Mouse (Mus musculus) hindbrain, embryonic 12.5 days (tissue): ENCODE results near the gene Mboat1. TPM values are rescaled to one million over a fixed set of nuclear protein-coding genes. Genes with fewer than 3 reads are reported as not detected.

Source experiments
- ATAC-seq: fragments of 200-750 bp; cut with Nextera tagmentation; 2 replicates; pipeline ENCODE4 v1.8.0; 2017; ENCODE audit warnings: moderate TSS enrichment; ENCODE audit not compliant: low FRiP score
- H3K27ac ChIP-seq: fragments of 300-500 bp; sonication (generic); 2 replicates; pipeline ENCODE4 v1.5.1; 2016; ENCODE audit warnings: mild to moderate bottlenecking
- H3K27me3 ChIP-seq: fragments of 300-500 bp; sonication (generic); 2 replicates; pipeline ENCODE4 v1.6.1; 2016; ENCODE audit warnings: mild to moderate bottlenecking
- H3K36me3 ChIP-seq: fragments of 300-500 bp; sonication (generic); 2 replicates; pipeline ENCODE4 v1.6.1; 2016; ENCODE audit warnings: mild to moderate bottlenecking
- H3K4me1 ChIP-seq: fragments of 300-500 bp; sonication (generic); 2 replicates; pipeline ENCODE4 v1.6.1; 2016
- H3K4me2 ChIP-seq: fragments of 300-500 bp; sonication (generic); replicated peaks from 2 replicates; pipeline ENCODE4 v1.6.1; 2016; ENCODE audit warnings: mild to moderate bottlenecking
- H3K4me3 ChIP-seq: fragments of 300-500 bp; sonication (generic); 2 replicates; pipeline ENCODE4 v1.5.1; 2016; ENCODE audit warnings: mild to moderate bottlenecking
- H3K9ac ChIP-seq: fragments of 300-500 bp; sonication (generic); 2 replicates; pipeline ENCODE4 v1.6.1; 2016; ENCODE audit warnings: mild to moderate bottlenecking, moderate library complexity
- H3K9me3 ChIP-seq: fragments of 300-500 bp; sonication (generic); replicated peaks from 2 replicates; pipeline ENCODE4 v1.6.1; 2016; ENCODE audit warnings: mild to moderate bottlenecking
- WGBS: fragments of 180-500 bp; shearing (Covaris S2); methylation state at CpG from one replicate; pipeline ENCODE4 v1.1.7; 2016; 5-methylcytosine and 5-hydroxymethylcytosine counted together
- polyA plus RNA-seq: library from polyadenylated mRNA; unstranded; fragments of >200 nt; fragmentation: Nextera tagmentation; extraction: Ambion mirVana; gene quantifications from 2 replicates; pipeline ENCODE4 v1.2.1, GENCODE M21; 2016

The Mboat1 gene
- polyA plus RNA-seq, 1 experiment from 2014 or later = 6.6 TPM

GRCm38 (mm10) chr13:30192031-30192716 lies 55.9 kb downstream of the Mboat1 start:
- H3K9me3 ChIP-seq = no peaks in the 10 kb centered on the region
- no peak overlapping the region for H3K27ac ChIP-seq
- H3K4me3 ChIP-seq = no peak overlapping the region
- no peaks in the 10 kb centered on the region for H3K36me3 ChIP-seq
- H3K9ac ChIP-seq = no peak overlapping the region
- WGBS = 76% methylated on average over 3 of the region's 3 CpGs
- H3K27me3 ChIP-seq = no peaks in the 10 kb centered on the region
- H3K4me2 ChIP-seq = no peak overlapping the region
- ATAC-seq = no peak
- no peaks in the 10 kb centered on the region for H3K4me1 ChIP-seq

- no peak overlapping the region for H3K9ac ChIP-seq
- H3K9me3 ChIP-seq = no peaks in the 10 kb centered on the region
- no peak overlapping the region for H3K4me2 ChIP-seq
- no peaks in the 10 kb centered on the region for H3K36me3 ChIP-seq
- H3K27me3 ChIP-seq = no peaks in the 10 kb centered on the region
- WGBS = 70% methylated on average over 4 of the region's 4 CpGs
- H3K4me1 ChIP-seq = no peaks in the 10 kb centered on the region
- H3K27ac ChIP-seq = no peak overlapping the region
- no peak for ATAC-seq
- no peak overlapping the region for H3K4me3 ChIP-seq
Measured at GRCm38 (mm10) chr13:30193363-30193762, 57.1 kb downstream of the Mboat1 start.

GRCm38 (mm10) chr13:30194834-30195233 lies 58.5 kb downstream of the Mboat1 start:
- no peak for ATAC-seq
- Histone ChIP-seq H3K36me3 (no peaks in the 10 kb centered on the region), H3K9me3 (no peaks in the 10 kb centered on the region), H3K27me3 (no peaks in the 10 kb centered on the region), H3K4me1 (no peaks in the 10 kb centered on the region), H3K9ac (no peak overlapping the region), H3K4me2 (no peak overlapping the region), H3K4me3 (no peak overlapping the region), H3K27ac (no peak overlapping the region)
- WGBS = 91% methylated on average over 3 of the region's 3 CpGs

- ATAC-seq = no peak
- Histone ChIP-seq H3K9me3 (no peaks in the 10 kb centered on the region), H3K27ac (no peak overlapping the region), H3K4me3 (no peak overlapping the region), H3K27me3 (no peaks in the 10 kb centered on the region), H3K4me1 (no peaks in the 10 kb centered on the region), H3K36me3 (no peaks in the 10 kb centered on the region), H3K4me2 (no peak overlapping the region), H3K9ac (no peak overlapping the region)
- 83% methylated on average over 8 of the region's 8 CpGs for WGBS
Measured at GRCm38 (mm10) chr13:30196661-30197060, 60.4 kb downstream of the Mboat1 start.

GRCm38 (mm10) chr13:30198101-30198570 lies 61.8 kb downstream of the Mboat1 start:
- ATAC-seq = no peak
- H3K9ac ChIP-seq = no peak overlapping the region
- 91% methylated on average over 9 of the region's 9 CpGs for WGBS
- no peaks in the 10 kb centered on the region for H3K4me1 ChIP-seq
- no peaks in the 10 kb centered on the region for H3K9me3 ChIP-seq
- H3K36me3 ChIP-seq = no peaks in the 10 kb centered on the region
- no peak overlapping the region for H3K27ac ChIP-seq
- no peak overlapping the region for H3K4me2 ChIP-seq
- H3K4me3 ChIP-seq = no peak overlapping the region
- no peaks in the 10 kb centered on the region for H3K27me3 ChIP-seq

- Histone ChIP-seq H3K4me1 (no peaks in the 10 kb centered on the region), H3K27ac (no peak overlapping the region), H3K27me3 (no peaks in the 10 kb centered on the region), H3K36me3 (no peaks in the 10 kb centered on the region), H3K4me3 (no peak overlapping the region), H3K4me2 (no peak overlapping the region), H3K9ac (no peak overlapping the region), H3K9me3 (no peaks in the 10 kb centered on the region)
- ATAC-seq = no peak
- WGBS = 81% methylated on average over 4 of the region's 4 CpGs
Measured at GRCm38 (mm10) chr13:30199821-30200220, 63.5 kb downstream of the Mboat1 start.

- no peaks in the 10 kb centered on the region for H3K27me3 ChIP-seq
- no peak overlapping the region for H3K27ac ChIP-seq
- H3K4me2 ChIP-seq = no peak overlapping the region
- H3K9me3 ChIP-seq = no peaks in the 10 kb centered on the region
- H3K9ac ChIP-seq = no peak overlapping the region
- H3K4me1 ChIP-seq = no peaks in the 10 kb centered on the region
- ATAC-seq = no peak
- H3K4me3 ChIP-seq = no peak overlapping the region
- WGBS = 97% methylated on average over 2 of the region's 2 CpGs
- H3K36me3 ChIP-seq = no peaks in the 10 kb centered on the region
Measured at GRCm38 (mm10) chr13:30200737-30201136, 64.4 kb downstream of the Mboat1 start.

- no peak for ATAC-seq
- Histone ChIP-seq H3K9me3 (no peaks in the 10 kb centered on the region), H3K4me3 (no peak overlapping the region), H3K27me3 (no peaks in the 10 kb centered on the region), H3K4me2 (no peak overlapping the region), H3K4me1 (no peaks in the 10 kb centered on the region), H3K27ac (no peak overlapping the region), H3K36me3 (no peaks in the 10 kb centered on the region), H3K9ac (no peak overlapping the region)
- 91% methylated on average over 2 of the region's 2 CpGs for WGBS
Measured at GRCm38 (mm10) chr13:30203018-30203417, 66.7 kb downstream of the Mboat1 start.

GRCm38 (mm10) chr13:30208176-30208575 lies 71.9 kb downstream of the Mboat1 start:
- Histone ChIP-seq H3K4me2 (no peak overlapping the region), H3K27me3 (no peaks in the 10 kb centered on the region), H3K9me3 (no peaks in the 10 kb centered on the region), H3K4me1 (no peaks in the 10 kb centered on the region), H3K9ac (no peak overlapping the region), H3K36me3 (no peaks in the 10 kb centered on the region), H3K4me3 (no peak overlapping the region), H3K27ac (no peak overlapping the region)
- no peak for ATAC-seq
- 100% methylated on average over 1 of the region's 1 CpGs for WGBS

- 74% methylated on average over 9 of the region's 9 CpGs for WGBS
- no peak for ATAC-seq
Measured at GRCm38 (mm10) chr13:30213276-30213675, 77.0 kb downstream of the Mboat1 start.

GRCm38 (mm10) chr13:30217588-30218371 lies 81.5 kb downstream of the Mboat1 start:
- H3K9me3 ChIP-seq = no peaks in the 10 kb centered on the region
- H3K4me1 ChIP-seq = peaks cover 4% of the 10 kb centered on the region
- H3K4me2 ChIP-seq = no peak overlapping the region
- H3K36me3 ChIP-seq = no peaks in the 10 kb centered on the region
- no peak overlapping the region for H3K9ac ChIP-seq
- no peaks in the 10 kb centered on the region for H3K27me3 ChIP-seq
- 79% methylated on average over 12 of the region's 12 CpGs for WGBS
- no peak overlapping the region for H3K4me3 ChIP-seq
- no peak overlapping the region for H3K27ac ChIP-seq
- no peak for ATAC-seq

More at GRCm38 (mm10) chr13:30213276-30213675, 77.0 kb downstream of the Mboat1 start:
- no peaks in the 10 kb centered on the region for H3K36me3 ChIP-seq
- no peaks in the 10 kb centered on the region for H3K27me3 ChIP-seq
- no peak overlapping the region for H3K9ac ChIP-seq
- no peak overlapping the region for H3K27ac ChIP-seq
- H3K4me1 ChIP-seq = no peaks in the 10 kb centered on the region
- H3K9me3 ChIP-seq = no peaks in the 10 kb centered on the region
- H3K4me3 ChIP-seq = no peak overlapping the region
- no peak overlapping the region for H3K4me2 ChIP-seq

- WGBS = 82% methylated on average over 7 of the region's 7 CpGs
- Histone ChIP-seq H3K4me2 (no peak overlapping the region), H3K9ac (no peak overlapping the region), H3K9me3 (no peaks in the 10 kb centered on the region), H3K36me3 (no peaks in the 10 kb centered on the region), H3K4me3 (no peak overlapping the region), H3K27ac (no peak overlapping the region), H3K4me1 (peaks cover 4% of the 10 kb centered on the region), H3K27me3 (no peaks in the 10 kb centered on the region)
- ATAC-seq = no peak
Measured at GRCm38 (mm10) chr13:30219597-30219996, 83.3 kb downstream of the Mboat1 start.

GRCm38 (mm10) chr13:30221316-30221715 lies 85.0 kb downstream of the Mboat1 start:
- Histone ChIP-seq H3K36me3 (no peaks in the 10 kb centered on the region), H3K4me3 (no peak overlapping the region), H3K4me2 (no peak overlapping the region), H3K9me3 (no peaks in the 10 kb centered on the region), H3K27ac (no peak overlapping the region), H3K9ac (no peak overlapping the region), H3K4me1 (peaks cover 4% of the 10 kb centered on the region), H3K27me3 (no peaks in the 10 kb centered on the region)
- no peak for ATAC-seq
- 27% methylated on average over 3 of the region's 3 CpGs for WGBS
